Mouse (Mus musculus) bone marrow, adult 2 months (tissue): ENCODE data around the gene Gm49510. TPM values are rescaled to one million over a fixed set of nuclear protein-coding genes. Genes with fewer than 3 reads are reported as not detected.
A peak's percentile ranks its signal among the peaks of the same experiment; 100 is the strongest.
"Not testable (repeated sequence)": the region's sequence is repeated elsewhere in the genome, so short reads cannot be mapped to it uniquely, and the experiment has no call there.

Experiments used
- H3K27ac ChIP-seq: fragments of 200-500 bp; 2 replicates; pipeline ENCODE4 v1.5.1; 2012; ENCODE audit warnings: low read depth, mild to moderate bottlenecking, control low read depth, inconsistent platforms, low read length; ENCODE audit not compliant: control insufficient read depth, poor library complexity, insufficient read depth
- H3K4me1 ChIP-seq: fragments of 200-500 bp; 2 replicates; pipeline ENCODE4 v1.6.1; 2011; ENCODE audit warnings: low read length; ENCODE audit not compliant: control insufficient read depth, insufficient read depth
- H3K4me3 ChIP-seq: fragments of 200-500 bp; replicated peaks from 2 replicates; pipeline ENCODE3; 2011; ENCODE audit warnings: mild to moderate bottlenecking, low read depth, low read length, control low read depth; ENCODE audit not compliant: control insufficient read depth
- CTCF ChIP-seq: fragments of 200-500 bp; IDR thresholded peaks from 2 replicates; pipeline ENCODE4 v1.5.1; 2011; ENCODE audit warnings: low read length, control low read depth; ENCODE audit not compliant: control insufficient read depth, insufficient read depth
- POLR2A ChIP-seq: fragments of 200-500 bp; IDR thresholded peaks from 2 replicates; pipeline ENCODE4 v1.6.1; 2011; ENCODE audit warnings: low read depth, mild to moderate bottlenecking, control low read depth, low read length, borderline replicate concordance; ENCODE audit not compliant: control insufficient read depth
- WGBS: fragments of 180-500 bp; shearing (Covaris S2); methylation state at CpG from one replicate; pipeline ENCODE4 v1.1.7; 2018; 5-methylcytosine and 5-hydroxymethylcytosine counted together
- polyA plus RNA-seq: library from polyadenylated mRNA; stranded (reverse); fragments of >200 nt; gene quantifications from 2 replicates; pipeline ENCODE4 v1.2.4, GENCODE M21; 2011; ENCODE audit warnings: low replicate concordance; ENCODE audit not compliant: missing spikeins, insufficient read depth, insufficient read length

Gm49510 gene
- polyA plus RNA-seq, 1 experiment, result not detected

GRCm38 (mm10) chr15:78874989-78875388 lies 24.5 kb upstream of the Gm49510 start:
- H3K27ac ChIP-seq, result no peak overlapping the region
- no peaks in the 10 kb centered on the region; the same call in 1 of the 2 replicates for H3K4me1 ChIP-seq

GRCm38 (mm10) chr15:78875537-78875936 lies 23.9 kb upstream of the Gm49510 start:
- WGBS, result 83% methylated on average over 5 of the region's 5 CpGs
- Histone ChIP-seq H3K4me1 (no peaks in the 10 kb centered on the region; the same call in 1 of the 2 replicates), H3K27ac (no peak overlapping the region), H3K4me3 (no peak overlapping the region)
- TF ChIP-seq POLR2A, result no peak
- no peak for TF ChIP-seq CTCF

More at GRCm38 (mm10) chr15:78874989-78875388, 24.5 kb upstream of the Gm49510 start:
- TF ChIP-seq CTCF (no peak), POLR2A (no peak)
- H3K4me3 ChIP-seq, result no peak overlapping the region
- whole genome bisulfite sequencing, result 86% methylated on average over 8 of the region's 8 CpGs

- Histone ChIP-seq H3K4me3 (peak overlapping the region; percentile 56), H3K27ac (peak overlapping the region; percentile 98; the same call in 1 of the 2 replicates), H3K4me1 (no peaks in the 10 kb centered on the region; the same call in 1 of the 2 replicates)
- 1% methylated on average over 17 of the region's 17 CpGs for WGBS
- TF ChIP-seq CTCF, result peak; percentile 55; the same call in 1 of the 2 replicates
- peak; percentile 25; the same call in 1 of the 2 replicates for TF ChIP-seq POLR2A
These were observed 23.2 kb upstream of the Gm49510 start for GRCm38 (mm10) chr15:78876258-78876696.

- H3K4me3 ChIP-seq, result peak within 1 kb of the TSS; percentile 56
- under 1% methylated on average over 82 of the region's 95 CpGs for WGBS
- no peaks in the 10 kb centered on the region; the same call in 1 of the 2 replicates for H3K4me1 ChIP-seq
- TF ChIP-seq POLR2A (peak; percentile 53; the same call in 1 of the 2 replicates), CTCF (no peak; the same call in 1 of the 2 replicates)
- H3K27ac ChIP-seq, result peak within 1 kb of the TSS; percentile 98
These were observed 22.3 kb upstream of the Gm49510 start, which contains the start of gene Gga1 for GRCm38 (mm10) chr15:78876991-78877809. Gene Gga1 (plus strand): TSS chr15:78877190.

GRCm38 (mm10) chr15:78877810-78878390 lies 21.6 kb upstream of the Gm49510 start:
- Histone ChIP-seq H3K27ac (peak overlapping the region; percentile 98), H3K4me1 (no peaks in the 10 kb centered on the region; the same call in 1 of the 2 replicates), H3K4me3 (peak overlapping the region; percentile 56)
- 0% methylated on average over 17 of the region's 17 CpGs for WGBS
- TF ChIP-seq CTCF, result no peak
- TF ChIP-seq POLR2A, result no peak

- not testable (repeated sequence) for H3K4me1 ChIP-seq, H3K4me3 ChIP-seq
- H3K27ac ChIP-seq, result peak overlapping the region; percentile 59
- WGBS, result 8% methylated on average over 7 of the region's 7 CpGs
These were observed 20.5 kb upstream of the Gm49510 start for GRCm38 (mm10) chr15:78878792-78879516.

GRCm38 (mm10) chr15:78880432-78880831 lies 19.0 kb upstream of the Gm49510 start:
- 92% methylated on average over 8 of the region's 8 CpGs for WGBS
- H3K4me3 ChIP-seq, result no peak overlapping the region
- H3K27ac ChIP-seq, result no peak overlapping the region
- no peaks in the 10 kb centered on the region; the same call in 1 of the 2 replicates for H3K4me1 ChIP-seq
- TF ChIP-seq POLR2A (no peak), CTCF (no peak)

GRCm38 (mm10) chr15:78881828-78882227 lies 17.6 kb upstream of the Gm49510 start:
- Histone ChIP-seq H3K4me1 (no peaks in the 10 kb centered on the region), H3K4me3 (no peak overlapping the region), H3K27ac (no peak overlapping the region)
- 82% methylated on average over 3 of the region's 3 CpGs for WGBS
- TF ChIP-seq CTCF (peak; percentile 12; the same call in 1 of the 2 replicates), POLR2A (no peak)
